Mouse (Mus musculus): ENCODE data around the gene Bahcc1.

The Bahcc1 gene

DNA sequence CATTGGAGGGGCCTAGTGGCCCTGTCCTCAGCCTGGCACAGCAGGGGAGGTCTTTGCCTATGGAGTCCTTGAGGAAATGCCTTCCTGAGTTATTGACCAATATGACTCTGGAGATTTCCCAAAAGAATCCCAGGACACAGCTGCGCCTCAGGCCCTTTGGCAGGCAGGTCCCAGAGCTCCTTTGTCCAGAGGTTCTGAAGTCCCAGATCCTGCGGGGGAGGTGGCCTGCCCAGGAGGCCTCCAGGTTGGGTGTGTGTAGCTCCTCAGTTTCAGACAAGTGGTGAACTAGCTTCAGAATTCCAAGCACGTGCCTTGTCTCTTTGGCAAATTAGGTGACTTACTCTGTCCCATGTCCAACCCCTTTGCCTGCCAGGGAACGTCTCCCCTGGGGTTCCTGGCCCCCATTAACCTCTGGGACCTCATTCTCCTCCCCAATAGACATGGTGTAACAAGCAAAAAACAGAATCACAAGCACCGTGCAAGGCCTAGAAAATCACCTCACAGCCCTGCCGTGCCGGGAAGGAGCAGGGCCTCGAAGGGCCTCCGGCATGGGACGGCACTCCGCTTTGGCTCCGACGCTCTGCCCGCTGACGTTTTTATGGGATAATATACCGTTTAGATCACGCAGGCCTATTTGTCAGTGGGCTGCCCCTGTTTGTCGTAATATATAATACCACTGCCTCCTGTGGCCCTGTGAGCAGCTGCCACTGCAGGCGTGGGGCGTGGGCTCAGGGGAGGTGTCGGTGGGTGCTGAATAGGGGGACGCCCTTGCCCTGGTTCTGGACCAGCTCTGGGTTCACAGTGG lies 10.2 kb downstream of the Bahcc1 start:
- in situ Hi-C loops (cut with MseI, MboI) = no loop called here

DNA sequence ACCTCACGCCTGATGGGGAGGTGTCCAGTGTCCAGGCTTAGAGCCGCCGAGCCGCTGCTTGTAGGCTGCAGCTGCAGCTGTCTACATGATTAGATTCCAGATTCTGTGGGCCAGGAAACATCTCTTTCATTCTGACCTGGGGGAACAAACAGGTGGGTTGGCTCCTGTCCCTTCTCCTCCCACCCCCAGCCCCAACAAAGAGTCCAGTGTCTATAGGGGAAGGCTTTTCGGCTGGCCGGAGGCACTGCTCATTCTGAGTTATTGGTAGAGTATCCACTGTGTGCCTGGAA lies 10.7 kb downstream of the Bahcc1 start:
- in situ Hi-C loops (cut with MseI, MboI) = no loop called here

DNA sequence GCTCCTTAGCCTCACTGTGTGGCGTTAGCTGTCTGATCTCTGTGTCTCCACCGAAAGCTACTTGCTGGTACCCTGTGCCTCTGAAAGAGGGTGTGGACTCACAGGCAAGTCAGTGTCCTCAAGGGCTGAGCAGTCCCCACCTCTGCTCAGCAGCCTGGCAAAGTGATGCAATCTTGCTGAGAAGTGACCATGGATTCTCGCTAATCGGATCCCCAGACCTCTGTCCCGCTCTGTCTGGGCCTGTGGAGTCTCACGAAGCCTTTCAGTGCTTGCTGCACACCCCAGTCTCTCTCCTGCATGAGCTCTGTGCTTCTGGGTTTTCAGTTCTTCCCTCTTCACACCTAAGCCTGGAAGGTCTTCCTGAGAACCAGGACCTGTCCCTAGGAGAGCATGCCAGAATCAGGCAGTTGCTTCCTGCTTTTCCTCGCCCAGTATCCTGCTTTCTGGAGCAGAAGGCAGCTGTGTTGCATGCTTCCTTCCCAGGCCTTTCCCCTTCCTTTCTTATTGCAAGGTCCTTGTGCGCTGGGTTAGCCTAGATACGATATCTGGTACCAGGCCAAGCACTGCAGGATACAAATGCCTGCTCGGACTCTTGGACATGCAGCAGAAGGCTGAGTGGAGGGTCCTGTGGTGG lies 15.5 kb downstream of the Bahcc1 start:
- in situ Hi-C loops (cut with MseI, MboI) = no loop called here

DNA sequence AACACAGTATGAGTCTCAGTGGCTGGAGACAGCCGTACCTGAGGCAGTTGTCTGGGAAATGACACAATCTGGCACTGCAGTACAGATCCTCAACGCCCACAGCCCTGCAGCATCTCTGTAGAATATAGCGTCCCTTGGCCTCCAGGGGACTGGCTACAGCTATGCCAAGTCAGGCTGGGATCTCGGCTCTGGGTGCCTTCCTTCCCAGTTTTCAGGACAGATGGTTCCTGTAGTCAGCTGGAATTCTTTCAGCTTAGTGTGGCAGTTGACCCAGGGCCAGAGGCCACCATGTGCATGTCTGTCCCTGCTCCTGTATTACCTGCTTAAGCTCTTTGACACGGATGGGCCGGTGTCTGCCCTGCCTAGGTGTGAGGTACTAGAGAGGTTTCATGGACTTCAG lies 16.2 kb downstream of the Bahcc1 start:
- in situ Hi-C loops (cut with MseI, MboI) = no loop called here

DNA sequence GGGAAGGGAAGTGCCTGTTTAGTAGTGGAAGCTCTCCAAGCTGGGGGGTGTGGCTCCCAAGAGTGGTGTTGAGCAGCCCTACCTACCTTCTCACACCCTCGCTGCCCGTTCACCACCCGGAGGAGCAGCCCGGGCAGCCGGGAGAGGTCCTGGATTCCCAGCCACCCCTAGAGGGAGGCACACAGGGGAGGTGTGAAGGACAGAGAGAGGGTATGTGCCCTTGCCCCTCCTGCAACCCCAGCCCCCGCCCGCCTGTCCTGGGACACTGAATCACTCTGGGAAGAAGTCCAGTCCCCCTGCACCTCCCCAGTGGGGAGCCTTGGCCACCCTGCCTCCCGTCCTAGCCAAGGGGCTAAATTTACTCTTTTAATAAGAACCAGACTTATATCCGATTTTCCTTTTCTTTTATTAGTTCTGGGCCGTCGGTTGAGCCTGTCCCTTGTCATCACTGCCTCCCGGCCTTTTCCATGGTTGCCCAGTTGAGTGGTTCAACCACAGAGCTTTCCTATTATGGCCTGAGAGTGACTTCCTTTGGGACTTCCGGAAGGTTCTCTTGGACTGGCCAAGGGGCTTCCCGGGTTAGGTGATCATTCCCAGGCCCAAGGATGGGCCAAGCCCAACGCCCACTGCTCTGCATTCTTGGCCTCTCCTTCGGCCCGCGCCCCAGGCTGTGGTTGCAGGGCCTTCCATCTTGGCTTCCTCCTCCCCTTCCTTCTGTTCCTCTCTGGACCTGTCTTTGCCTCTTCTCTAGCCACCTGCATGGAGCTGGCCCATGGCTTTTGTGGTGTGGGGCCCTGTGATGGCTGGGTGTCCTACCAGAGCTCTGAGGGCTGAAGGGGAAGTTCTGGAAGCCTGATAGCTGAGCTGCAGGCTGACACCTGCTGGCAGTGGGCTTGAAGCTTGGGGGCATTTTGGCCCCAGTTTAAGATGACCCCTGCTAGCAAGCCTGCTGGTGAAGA lies 18.5 kb downstream of the Bahcc1 start:
- in situ Hi-C loops (cut with MseI, MboI) = no loop called here

DNA sequence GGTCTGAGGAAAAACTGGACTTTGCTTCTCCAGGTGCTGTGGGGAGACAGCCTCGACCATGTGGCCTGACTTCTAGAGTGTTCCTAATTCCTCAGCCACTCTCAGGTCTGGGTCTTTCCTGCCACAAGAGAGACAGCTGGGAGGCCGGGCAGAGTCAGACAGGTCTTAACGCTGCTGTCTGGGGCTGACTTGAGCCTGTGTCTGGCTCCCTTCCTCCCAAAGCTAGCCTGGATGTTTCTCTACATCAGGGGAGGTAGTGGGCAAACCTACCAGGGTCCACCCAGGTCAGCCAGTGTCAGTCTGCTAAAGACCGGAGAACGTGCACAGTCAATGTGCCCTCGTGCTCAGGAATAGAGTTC lies 19.2 kb downstream of the Bahcc1 start:
- in situ Hi-C loops (cut with MseI, MboI) = no loop called here

DNA sequence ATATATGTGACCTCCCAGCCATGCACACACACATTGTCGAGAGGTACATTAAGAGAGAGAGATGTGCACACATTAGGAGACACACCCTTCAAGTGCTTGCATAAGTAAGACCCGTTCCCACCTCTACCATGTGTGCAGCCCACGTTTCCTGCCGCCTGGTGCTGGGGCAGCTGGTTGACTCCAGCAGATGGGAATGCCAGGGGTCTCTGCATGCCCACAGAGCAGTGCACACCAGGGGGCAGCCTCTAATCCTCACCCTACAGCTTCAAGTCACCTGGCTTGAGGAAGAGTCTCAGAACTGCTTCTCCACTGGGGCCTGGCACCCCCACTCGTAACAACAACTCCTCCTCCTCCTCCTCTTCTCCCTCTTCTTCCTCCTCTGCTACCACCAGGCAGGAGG lies 19.7 kb downstream of the Bahcc1 start:
- in situ Hi-C loops (cut with MseI, MboI) = no loop called here

DNA sequence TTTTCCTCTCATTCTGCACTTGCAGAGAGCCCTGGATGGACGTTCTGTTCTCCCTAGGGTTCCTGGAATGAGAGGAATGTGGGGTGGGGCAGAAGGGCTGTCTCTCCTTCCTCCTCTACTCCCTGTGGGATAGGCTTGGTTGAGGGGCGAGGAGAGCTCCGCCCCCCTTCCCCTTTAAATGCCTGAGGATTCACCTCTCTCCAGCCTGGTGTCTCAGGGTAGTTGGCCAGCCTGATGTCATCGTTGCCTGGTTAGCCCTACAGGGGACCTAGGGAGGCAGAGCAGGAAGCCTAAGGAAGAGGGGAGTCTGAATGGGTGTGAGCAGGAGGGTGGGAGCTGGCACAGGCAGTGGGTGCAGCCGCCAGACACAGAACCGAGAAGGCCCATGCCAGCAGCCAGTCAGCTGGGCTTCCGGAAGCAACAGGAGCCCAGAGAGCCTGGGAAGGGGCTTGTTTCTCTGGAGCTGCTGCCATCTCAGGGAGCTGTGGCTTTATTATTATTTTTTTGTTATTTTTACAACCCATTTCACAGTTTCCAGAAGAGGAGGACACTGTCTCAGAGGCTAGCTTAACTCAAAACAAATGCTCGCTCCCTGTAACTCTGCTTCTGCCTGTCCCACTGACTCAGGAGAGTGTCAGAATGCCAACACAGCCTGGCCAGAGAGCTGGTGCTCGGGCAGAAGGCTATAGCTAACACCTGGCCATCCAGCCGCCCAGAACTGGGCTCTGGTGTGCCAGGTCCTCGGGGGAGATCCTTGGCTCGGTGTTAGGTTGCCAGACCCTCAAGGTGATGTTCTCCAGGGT lies 20.3 kb downstream of the Bahcc1 start:
- in situ Hi-C loops (cut with MseI, MboI) = no loop called here

DNA sequence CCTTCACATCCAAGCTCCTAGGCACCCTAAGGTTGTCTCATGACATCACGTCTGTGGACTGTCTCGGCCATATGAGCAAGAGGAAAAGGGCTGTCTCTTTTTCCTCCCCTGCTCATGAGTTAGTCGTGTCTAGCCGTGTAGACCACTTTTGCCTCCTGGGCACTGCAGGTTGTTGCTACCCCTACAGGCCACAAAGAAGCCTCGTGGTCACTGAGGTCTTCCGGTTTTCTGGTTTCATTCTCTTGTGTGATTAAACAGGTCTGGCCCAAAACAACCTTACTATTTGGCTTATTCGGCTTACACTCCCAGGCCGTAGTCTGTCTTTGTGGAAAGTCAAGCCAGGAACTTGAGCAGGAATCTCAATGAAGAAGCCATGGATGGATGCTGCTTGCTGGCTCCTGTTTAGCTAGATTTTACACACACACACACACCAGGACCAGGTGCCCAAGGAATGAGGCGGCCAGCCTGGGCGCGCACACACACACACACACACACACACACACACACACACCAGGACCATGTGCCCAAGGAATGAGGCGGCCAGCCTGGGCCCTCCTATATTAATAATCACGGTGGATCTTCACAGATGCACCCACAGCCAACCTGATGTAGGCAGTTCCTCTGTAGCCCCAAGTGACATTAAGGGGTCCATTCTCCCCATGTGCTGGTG lies 21.0 kb downstream of the Bahcc1 start:
- in situ Hi-C loops (cut with MseI, MboI) = no loop called here

DNA sequence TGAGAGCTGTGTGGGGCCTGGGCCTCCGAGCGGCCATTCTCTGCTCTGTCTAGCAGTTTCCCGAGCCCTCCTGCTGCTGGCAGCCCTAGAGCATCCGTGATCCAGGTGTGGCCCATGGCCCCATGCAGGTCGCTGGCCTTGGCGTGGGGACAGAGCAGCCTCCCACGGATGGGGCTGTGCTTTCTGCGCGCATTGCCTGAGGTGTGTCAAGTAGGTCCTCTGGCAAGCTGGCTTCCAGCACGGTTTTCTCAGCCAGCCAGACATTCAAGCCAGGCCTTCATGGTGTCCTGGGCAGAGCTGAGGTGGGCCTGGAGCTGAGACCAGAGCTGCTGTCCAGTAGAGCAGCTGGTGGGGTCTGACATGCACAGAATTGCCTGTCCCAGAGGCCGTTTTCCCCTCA lies 21.7 kb downstream of the Bahcc1 start:
- in situ Hi-C loops (cut with MseI, MboI) = no loop called here

DNA sequence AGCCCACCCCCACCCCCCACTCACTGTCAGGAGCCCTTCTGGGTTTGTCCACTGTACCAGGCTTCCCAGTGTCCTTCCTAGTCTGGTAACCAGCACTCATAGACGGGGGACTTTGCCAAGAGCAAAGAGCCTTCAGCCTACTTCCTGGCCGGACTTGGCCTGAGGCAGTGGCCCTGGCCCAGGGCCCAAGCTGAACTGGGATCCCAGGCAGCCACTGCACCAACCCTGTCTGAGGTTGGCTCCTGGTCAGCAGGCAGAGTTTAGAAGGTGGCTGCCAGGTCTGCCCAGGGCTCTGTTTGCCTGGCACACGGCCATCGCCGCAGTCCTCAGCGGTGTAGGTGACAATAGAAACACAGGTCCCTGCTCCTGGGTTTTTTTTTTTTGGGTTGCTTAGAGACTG lies 22.3 kb downstream of the Bahcc1 start:
- in situ Hi-C loops (cut with MseI, MboI) = no loop called here

DNA sequence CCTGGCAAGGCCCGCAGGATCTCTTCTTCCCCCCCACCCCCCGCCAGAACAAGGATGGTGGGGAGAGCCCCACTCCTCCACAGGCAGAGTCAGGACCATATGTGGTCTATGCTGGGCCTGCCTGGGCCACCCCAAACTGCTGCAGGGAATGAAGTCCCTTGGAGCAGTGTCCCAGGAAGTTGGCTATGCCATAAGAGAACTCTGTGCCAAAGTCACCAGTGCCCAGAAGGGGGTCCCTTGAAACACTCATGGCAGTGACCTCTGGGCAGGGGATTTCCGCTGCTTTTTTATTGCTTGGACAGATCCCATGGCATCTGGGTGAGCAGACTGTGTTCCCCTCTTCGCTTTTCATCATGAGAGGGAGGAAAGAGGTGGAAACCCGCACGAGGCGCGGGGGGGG lies 22.8 kb downstream of the Bahcc1 start:
- in situ Hi-C loops (cut with MseI, MboI) = no loop called here

DNA sequence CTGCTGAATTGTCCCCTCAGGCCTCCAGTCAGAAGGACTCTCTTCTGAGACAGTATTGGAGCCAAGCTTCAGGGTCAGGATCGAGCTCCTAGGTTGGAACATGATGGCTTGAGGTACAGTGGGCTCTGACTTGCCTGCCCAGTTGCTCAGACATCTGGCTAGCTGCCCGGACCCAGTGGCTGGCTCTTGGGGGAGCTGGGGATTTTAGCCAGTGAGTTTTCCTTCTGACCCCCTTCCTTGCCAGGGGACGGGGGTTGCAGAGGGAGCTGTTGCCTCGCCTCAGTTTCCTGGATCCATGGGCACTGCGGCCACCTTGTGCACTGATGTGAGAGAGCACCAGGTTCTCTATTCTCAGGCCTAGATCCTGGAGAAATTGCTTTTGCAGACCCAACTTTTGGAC lies 23.4 kb downstream of the Bahcc1 start:
- in situ Hi-C loops (cut with MseI, MboI) = no loop called here

DNA sequence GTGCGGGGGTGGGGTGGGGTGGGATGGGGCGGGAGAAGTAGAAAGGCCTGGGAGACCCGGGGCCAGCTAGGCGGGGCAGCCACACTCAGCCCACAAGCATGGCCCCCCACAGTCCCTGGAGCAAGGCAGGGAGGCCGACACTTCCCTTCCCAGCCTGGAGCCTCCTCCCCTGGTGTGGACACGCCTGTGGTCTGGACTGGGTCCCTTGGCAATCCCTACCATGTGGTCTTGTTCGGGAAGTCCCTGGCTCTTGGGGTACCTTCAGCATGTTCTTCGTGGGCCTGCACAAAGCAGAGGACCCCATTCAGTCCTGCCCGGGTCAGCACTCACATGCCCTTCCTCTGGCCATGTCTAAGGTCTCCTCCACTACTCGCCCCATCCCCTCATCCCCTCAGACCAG lies 23.8 kb downstream of the Bahcc1 start:
- in situ Hi-C loops (cut with MseI, MboI) = no loop called here

DNA sequence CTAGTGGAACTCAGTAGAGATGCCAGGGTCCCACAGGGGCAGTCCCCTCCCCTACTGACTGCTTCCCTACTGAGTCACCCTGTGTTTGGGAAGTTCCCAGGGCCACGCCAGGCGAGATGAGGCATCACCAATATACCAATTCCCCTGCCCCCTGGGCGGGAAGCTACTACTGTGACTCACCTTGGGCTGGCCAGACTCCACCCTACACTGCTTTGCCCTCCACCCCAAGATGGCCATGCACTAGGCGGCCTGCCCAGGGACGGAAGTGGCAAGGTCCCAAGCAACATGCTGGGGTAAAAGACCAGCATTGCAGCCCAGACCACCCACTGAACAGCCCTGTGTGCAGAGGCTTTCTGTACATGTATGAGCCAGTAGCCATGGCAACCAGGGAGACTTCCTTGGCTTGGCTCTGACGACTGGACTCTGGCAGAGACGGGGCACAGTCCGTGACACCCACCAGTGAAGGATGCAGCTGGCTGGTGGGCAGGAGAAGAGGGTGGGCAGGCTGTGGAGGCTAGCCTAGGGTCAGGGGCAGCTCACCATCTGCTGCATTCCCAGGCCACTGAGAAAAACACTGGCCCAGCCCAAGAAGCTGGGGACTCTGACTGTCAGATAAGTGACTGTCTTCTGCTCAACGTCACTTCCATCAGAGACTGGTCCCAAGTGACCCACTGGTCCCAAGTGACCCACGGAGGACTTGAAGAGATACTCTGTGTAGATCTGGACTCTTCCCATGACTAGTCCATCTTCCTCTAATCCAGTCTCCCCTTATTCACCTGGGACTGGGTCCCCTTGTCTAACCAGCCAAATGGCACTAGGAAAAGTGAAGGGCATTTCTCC lies 24.5 kb downstream of the Bahcc1 start:
- in situ Hi-C loops (cut with MseI, MboI) = no loop called here

DNA sequence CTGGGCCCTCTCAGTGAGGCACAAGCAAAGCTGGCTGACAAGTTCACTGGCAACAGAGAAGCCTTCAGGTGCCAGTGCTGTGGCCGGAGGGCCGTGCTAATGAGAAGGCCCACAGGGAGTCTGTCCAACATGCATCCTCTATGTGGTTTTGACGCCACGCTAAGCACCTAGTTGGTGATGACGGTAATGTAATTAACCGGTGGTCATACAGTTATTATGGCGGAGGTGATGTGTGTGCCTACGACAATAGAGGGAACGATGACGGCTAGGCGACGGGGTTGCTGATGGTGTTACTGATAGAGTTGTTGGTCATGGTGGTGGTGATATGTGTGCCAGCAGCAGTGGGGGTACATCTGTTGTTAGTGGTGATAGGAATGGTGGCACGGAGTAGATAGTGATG lies 25.2 kb downstream of the Bahcc1 start:
- in situ Hi-C loops (cut with MseI, MboI) = no loop called here

DNA sequence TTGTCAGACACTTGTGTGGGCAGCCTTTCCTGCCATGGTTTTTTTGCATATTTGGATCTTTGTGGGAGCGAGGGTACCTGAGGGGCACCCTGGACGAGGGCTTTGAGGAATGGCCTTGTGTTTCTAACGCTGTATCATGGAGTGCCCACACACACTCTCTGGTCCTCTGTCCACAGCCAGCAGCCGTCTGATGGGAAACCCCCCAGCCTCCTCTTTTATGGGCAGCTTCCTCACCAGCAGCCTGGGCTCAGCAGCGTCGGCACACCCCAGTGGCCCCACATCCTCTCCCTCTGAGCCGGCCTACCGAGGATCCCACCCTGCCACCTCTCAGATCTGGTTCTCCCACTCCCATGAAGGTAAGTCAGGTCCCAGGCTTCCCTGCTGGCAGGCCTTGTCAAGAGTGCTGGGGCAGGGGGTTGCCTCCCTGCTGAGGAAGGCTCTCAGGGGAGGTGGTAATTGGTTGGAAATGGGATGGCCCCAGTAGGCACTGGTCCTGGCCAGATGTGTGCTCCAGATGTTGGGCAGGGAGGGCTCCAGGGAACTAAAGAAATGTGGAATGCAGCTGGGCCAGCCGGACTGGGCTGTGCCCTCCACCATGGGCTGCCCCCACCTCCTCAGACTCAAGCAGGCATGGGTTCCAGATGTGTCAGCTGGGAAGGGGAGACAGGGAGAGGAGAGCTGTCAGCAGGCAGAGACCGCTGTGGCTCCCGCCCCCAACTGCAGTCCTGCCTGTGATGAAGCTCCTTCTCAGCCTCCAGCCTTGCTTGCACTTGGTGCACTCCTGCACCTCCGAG lies 26.3 kb downstream of the Bahcc1 start:
- in situ Hi-C loops (cut with MseI, MboI) = no loop called here

DNA sequence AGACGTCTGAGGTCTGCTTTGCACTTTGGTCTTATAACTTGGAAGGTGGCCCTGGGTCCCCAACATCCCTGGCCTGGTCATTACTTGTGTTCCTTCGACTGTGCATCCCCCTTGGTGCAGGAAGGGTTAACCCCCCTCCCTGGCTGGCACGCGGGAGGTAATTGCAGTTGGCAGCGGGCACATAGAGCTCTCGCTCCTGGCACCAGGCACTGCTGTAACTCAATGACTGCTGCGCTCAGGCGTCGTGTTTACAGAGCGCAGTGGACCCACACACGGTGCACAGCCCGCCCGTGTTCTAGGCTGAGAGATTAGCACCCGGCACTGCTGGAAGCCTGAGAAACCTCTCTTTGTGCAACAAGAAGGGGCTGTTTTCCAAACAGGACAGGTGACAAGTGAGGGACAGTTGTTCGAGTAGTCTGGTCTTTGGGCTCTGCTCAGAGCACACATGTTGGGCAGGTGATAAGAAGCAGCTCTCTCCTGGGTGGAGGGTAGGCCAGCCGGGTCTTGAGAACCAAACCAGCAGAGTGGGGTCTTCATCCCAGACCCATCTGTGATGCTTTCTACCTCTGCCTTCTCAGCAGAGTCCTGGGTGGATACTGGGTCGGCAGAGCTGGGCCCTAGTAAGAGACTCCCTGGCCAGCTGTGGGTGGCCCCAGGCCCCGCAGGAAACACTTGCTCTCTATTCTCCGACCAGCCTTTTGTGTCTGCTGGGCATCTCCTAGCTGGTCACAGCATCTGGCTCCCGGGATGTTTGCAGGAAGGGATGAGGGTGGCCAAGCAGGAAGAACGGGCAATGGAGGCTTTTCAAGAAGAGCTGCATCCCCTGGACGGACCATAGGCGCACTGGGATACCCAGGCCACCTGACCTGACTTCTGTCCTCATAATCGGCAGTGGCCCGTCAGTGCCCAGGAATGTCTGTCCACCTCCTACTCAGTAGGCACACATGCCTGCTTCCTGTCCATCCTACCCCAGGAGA lies 27.3 kb downstream of the Bahcc1 start:
- in situ Hi-C loops (cut with MseI, MboI) = no loop called here

Data from mouse trophoblast stem cell (cell line).